Mouse (Mus musculus) lung, adult 2 months (tissue): ENCODE data around the gene Srebf2.

Experiments used
- CTCF ChIP-seq: fragments of 200-500 bp; IDR thresholded peaks from 2 replicates; pipeline ENCODE4 v1.5.1; 2011; ENCODE audit warnings: mild to moderate bottlenecking, low read length, control low read depth; ENCODE audit not compliant: insufficient read depth
- POLR2A ChIP-seq: fragments of 200-500 bp; IDR thresholded peaks from 2 replicates; pipeline ENCODE4 v1.6.1; 2011; ENCODE audit warnings: low read depth, mild to moderate bottlenecking, control low read depth, low read length, borderline replicate concordance; ENCODE audit errors: extremely low read depth

DNA sequence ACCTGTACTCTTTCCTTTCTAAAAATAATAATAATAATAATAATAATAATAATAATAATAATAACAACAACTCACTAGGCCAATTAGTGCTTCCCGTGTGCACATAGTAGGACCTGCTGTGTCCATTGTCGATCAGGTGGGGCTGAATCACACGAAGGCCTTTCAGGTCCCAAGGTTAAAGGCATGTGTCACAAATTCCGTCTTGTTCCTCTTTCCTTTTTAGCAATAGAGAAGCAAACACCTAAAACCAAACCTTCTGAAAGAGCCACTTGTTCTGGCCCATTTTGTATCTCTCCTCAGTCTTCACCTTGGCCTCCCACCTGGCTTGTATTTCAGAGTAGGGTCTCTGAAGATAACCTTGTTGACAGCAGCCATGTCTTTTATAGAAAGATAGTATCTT lies 4.2 kb downstream of the Srebf2 start:
- TF ChIP-seq CTCF (no peak), POLR2A (no peak)
